Mouse (Mus musculus): Measurements from ENCODE around the gene Fam53b. TPM values are rescaled to one million over a fixed set of nuclear protein-coding genes. Genes with fewer than 3 reads are reported as not detected.

Fam53b gene
- polyA plus RNA-seq, 1 experiment from 2014 or later: 13.5 TPM

GRCm38 (mm10) chr7:132702492-132703070 is 111.1 kb downstream of the Fam53b start:
- no peak; the same call in 1 of the 2 replicates for ATAC-seq
- Histone ChIP-seq H3K4me3 (ENCODE audit: low read depth, low read length) (no peak overlapping the region), H3K9me3 (ENCODE audit: control insufficient read depth) (no peaks in the 10 kb centered on the region), H3K9ac (ENCODE audit: low read depth, low read length) (no peak overlapping the region), H3K4me1 (replicated peaks; ENCODE audit: control insufficient read depth, insufficient read depth, low read length) (peaks cover 5% of the 10 kb centered on the region), H3K27me3 (replicated peaks; ENCODE audit: control insufficient read depth, insufficient read depth, low read length) (no peaks in the 10 kb centered on the region), H3K27ac (ENCODE audit: low read depth, low read length) (no peak overlapping the region), H3K4me2 (replicated peaks; ENCODE audit: low read depth) (no peak overlapping the region), H3K36me3 (ENCODE audit: control insufficient read depth, insufficient read depth) (peaks cover 13% of the 10 kb centered on the region; the same call in 1 of the 2 replicates)
- 54% methylated on average over 5 of the region's 5 CpGs for WGBS
- no peak for TF ChIP-seq CTCF (IDR thresholded peaks at IDR 0.05; ENCODE audit: low read depth)

GRCm38 (mm10) chr7:132702024-132702423 is 111.7 kb downstream of the Fam53b start:
- H3K36me3 ChIP-seq (ENCODE audit: control insufficient read depth, insufficient read depth): peaks cover 12% of the 10 kb centered on the region; the same call in 1 of the 2 replicates
- H3K27me3 ChIP-seq (replicated peaks; ENCODE audit: control insufficient read depth, insufficient read depth, low read length): no peaks in the 10 kb centered on the region
- TF ChIP-seq CTCF (IDR thresholded peaks at IDR 0.05; ENCODE audit: low read depth): no peak
- peaks cover 5% of the 10 kb centered on the region for H3K4me1 ChIP-seq (replicated peaks; ENCODE audit: control insufficient read depth, insufficient read depth, low read length)
- no peak overlapping the region for H3K27ac ChIP-seq (ENCODE audit: low read depth, low read length)
- no peak overlapping the region for H3K4me3 ChIP-seq (ENCODE audit: low read depth, low read length)
- no peak for ATAC-seq
- no peak overlapping the region for H3K4me2 ChIP-seq (replicated peaks; ENCODE audit: low read depth)
- WGBS: 88% methylated on average over 3 of the region's 3 CpGs
- no peaks in the 10 kb centered on the region for H3K9me3 ChIP-seq (ENCODE audit: control insufficient read depth)
- no peak overlapping the region for H3K9ac ChIP-seq (ENCODE audit: low read depth, low read length)

GRCm38 (mm10) chr7:132701412-132701811 is 112.3 kb downstream of the Fam53b start:
- Histone ChIP-seq H3K27me3 (replicated peaks; ENCODE audit: control insufficient read depth, insufficient read depth, low read length) (no peaks in the 10 kb centered on the region), H3K4me3 (ENCODE audit: low read depth, low read length) (no peak overlapping the region), H3K36me3 (ENCODE audit: control insufficient read depth, insufficient read depth) (peaks cover 7% of the 10 kb centered on the region; the same call in 1 of the 2 replicates), H3K9ac (ENCODE audit: low read depth, low read length) (no peak overlapping the region), H3K4me1 (replicated peaks; ENCODE audit: control insufficient read depth, insufficient read depth, low read length) (peaks cover 5% of the 10 kb centered on the region), H3K9me3 (ENCODE audit: control insufficient read depth) (no peaks in the 10 kb centered on the region), H3K4me2 (replicated peaks; ENCODE audit: low read depth) (no peak overlapping the region), H3K27ac (ENCODE audit: low read depth, low read length) (no peak overlapping the region)
- no peak for TF ChIP-seq CTCF (IDR thresholded peaks at IDR 0.05; ENCODE audit: low read depth)
- WGBS: 55% methylated on average over 3 of the region's 3 CpGs
- no peak for ATAC-seq

DNA sequence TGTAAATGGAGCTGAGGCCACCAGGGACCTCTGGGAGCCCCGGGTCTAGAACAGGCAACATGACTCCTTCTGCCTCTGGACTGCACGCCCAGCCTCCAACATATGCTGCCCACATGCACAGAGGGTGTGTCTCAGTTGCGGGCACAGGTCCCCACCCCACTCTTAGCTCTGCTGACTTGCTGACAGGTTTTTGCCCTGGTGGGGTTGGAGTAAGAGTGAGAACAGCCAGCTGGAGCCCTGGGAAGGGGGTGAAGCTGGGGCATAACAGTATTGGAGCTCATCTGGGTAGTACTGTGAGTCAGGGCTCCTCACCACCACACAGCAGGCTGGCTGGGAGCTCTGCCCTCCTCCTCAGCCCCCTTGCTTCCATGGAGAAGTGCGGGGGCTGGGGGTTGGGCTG is 113.6 kb downstream of the Fam53b start:
- H3K4me3 ChIP-seq (ENCODE audit: low read depth, low read length): no peak overlapping the region
- ATAC-seq: no peak
- H3K4me1 ChIP-seq (replicated peaks; ENCODE audit: control insufficient read depth, insufficient read depth, low read length): peaks cover 5% of the 10 kb centered on the region
- H3K9ac ChIP-seq (ENCODE audit: low read depth, low read length): no peak overlapping the region; the same call in 1 of the 2 replicates
- no peak for TF ChIP-seq CTCF (IDR thresholded peaks at IDR 0.05; ENCODE audit: low read depth)
- no peaks in the 10 kb centered on the region for H3K9me3 ChIP-seq (ENCODE audit: control insufficient read depth)
- 72% methylated on average over 4 of the region's 4 CpGs for WGBS
- H3K27me3 ChIP-seq (replicated peaks; ENCODE audit: control insufficient read depth, insufficient read depth, low read length): no peaks in the 10 kb centered on the region
- no peaks in the 10 kb centered on the region for H3K36me3 ChIP-seq (ENCODE audit: control insufficient read depth, insufficient read depth)
- no peak overlapping the region for H3K4me2 ChIP-seq (replicated peaks; ENCODE audit: low read depth)
- no peak overlapping the region for H3K27ac ChIP-seq (ENCODE audit: low read depth, low read length)

DNA sequence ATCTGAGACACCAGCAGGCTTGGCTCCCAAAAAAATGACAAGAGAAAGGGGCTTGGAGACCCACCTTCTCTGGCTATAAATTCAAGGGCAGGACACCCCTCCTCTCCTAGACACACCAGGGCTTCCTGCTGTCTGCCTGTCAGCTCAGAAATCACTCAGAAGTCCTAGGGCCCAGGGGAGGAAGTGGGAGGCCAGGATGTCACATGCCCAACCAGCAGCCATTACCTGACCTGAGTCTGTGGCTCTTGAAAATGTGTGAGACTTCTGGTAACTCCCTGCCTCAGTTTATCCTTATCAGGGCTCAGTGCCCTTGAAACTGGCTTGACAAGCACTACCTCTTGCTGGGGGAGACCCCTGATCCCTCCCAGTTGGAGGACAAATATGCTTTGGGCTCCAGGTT is 114.0 kb downstream of the Fam53b start:
- no peaks in the 10 kb centered on the region for H3K9me3 ChIP-seq (ENCODE audit: control insufficient read depth)
- no peak for TF ChIP-seq CTCF (IDR thresholded peaks at IDR 0.05; ENCODE audit: low read depth)
- H3K4me3 ChIP-seq (ENCODE audit: low read depth, low read length): no peak overlapping the region
- no peaks in the 10 kb centered on the region for H3K27me3 ChIP-seq (replicated peaks; ENCODE audit: control insufficient read depth, insufficient read depth, low read length)
- no peak for ATAC-seq
- no peak overlapping the region for H3K4me2 ChIP-seq (replicated peaks; ENCODE audit: low read depth)
- no peak overlapping the region for H3K27ac ChIP-seq (ENCODE audit: low read depth, low read length)
- H3K9ac ChIP-seq (ENCODE audit: low read depth, low read length): no peak overlapping the region
- peaks cover 5% of the 10 kb centered on the region; the same call in 1 of the 2 replicates for H3K36me3 ChIP-seq (ENCODE audit: control insufficient read depth, insufficient read depth)
- peaks cover 5% of the 10 kb centered on the region for H3K4me1 ChIP-seq (replicated peaks; ENCODE audit: control insufficient read depth, insufficient read depth, low read length)

GRCm38 (mm10) chr7:132699165-132699564 is 114.5 kb downstream of the Fam53b start:
- Histone ChIP-seq H3K4me2 (replicated peaks; ENCODE audit: low read depth) (no peak overlapping the region), H3K4me3 (ENCODE audit: low read depth, low read length) (no peak overlapping the region), H3K9me3 (ENCODE audit: control insufficient read depth) (no peaks in the 10 kb centered on the region), H3K27ac (ENCODE audit: low read depth, low read length) (no peak overlapping the region), H3K36me3 (ENCODE audit: control insufficient read depth, insufficient read depth) (peaks cover 5% of the 10 kb centered on the region; the same call in 1 of the 2 replicates), H3K27me3 (replicated peaks; ENCODE audit: control insufficient read depth, insufficient read depth, low read length) (no peaks in the 10 kb centered on the region), H3K9ac (ENCODE audit: low read depth, low read length) (no peak overlapping the region), H3K4me1 (replicated peaks; ENCODE audit: control insufficient read depth, insufficient read depth, low read length) (peaks cover 5% of the 10 kb centered on the region)
- WGBS: 52% methylated on average over 4 of the region's 4 CpGs
- no peak for TF ChIP-seq CTCF (IDR thresholded peaks at IDR 0.05; ENCODE audit: low read depth)
- ATAC-seq: no peak

Measured in intestine, postnatal 0 days (tissue).